ENCODE assay signal across 8 mouse cellular contexts in genomic region chr3:36613202-36613907, GRCm38 (mm10). TPM values are rescaled to one million over a fixed set of nuclear protein-coding genes. Genes with fewer than 3 reads are reported as not detected.
DNase-seq lines count a peak whose midpoint lies in the region; ATAC-seq and TF ChIP-seq lines count a peak whose summit lies in the region.

Gene Bbs7, minus strand, starts transcription at chr3:36613477.

- peak; percentile 97 for ATAC-seq in embryonic facial prominence, embryonic 11.5 days (replicated peaks; ENCODE audit: insufficient number of reproducible peaks, low FRiP score, low TSS enrichment, low read depth)
- ATAC-seq in granulocyte monocyte progenitor cell, adult 5-6 weeks (replicated peaks; ENCODE audit: poor library complexity, severe bottlenecking) = peak; percentile 99
- peak; percentile 89 for ATAC-seq in intestine, postnatal 0 days

- no peaks in the 10 kb centered on the region for H3K4me1 ChIP-seq in embryonic facial prominence, embryonic 11.5 days (ENCODE audit: control insufficient read depth, insufficient read depth, low read length)
- no peaks in the 10 kb centered on the region; the same call in 1 of the 2 replicates for H3K4me1 ChIP-seq in intestine, postnatal 0 days (replicated peaks; ENCODE audit: control insufficient read depth, insufficient read depth, low read length)
- H3K4me1 ChIP-seq in midbrain, embryonic 10.5 days = peaks cover 18% of the 10 kb centered on the region

- TF ChIP-seq CTCF in intestine, postnatal 0 days (IDR thresholded peaks at IDR 0.05; ENCODE audit: low read depth) = no peak

- no peak within 1 kb of the TSS for H3K27ac ChIP-seq in embryonic facial prominence, embryonic 11.5 days (replicated peaks; ENCODE audit: low read depth, low read length)
- no peak within 1 kb of the TSS for H3K27ac ChIP-seq in intestine, postnatal 0 days (ENCODE audit: low read depth, low read length)
- H3K27ac ChIP-seq in midbrain, embryonic 10.5 days (replicated peaks) = peak within 1 kb of the TSS; percentile 88

- WGBS in embryonic facial prominence, embryonic 11.5 days = 4% methylated on average over 38 of the region's 38 CpGs
- 4% methylated on average over 37 of the region's 38 CpGs for WGBS in intestine, postnatal 0 days
- 5% methylated on average over 31 of the region's 38 CpGs for WGBS in midbrain, embryonic 10.5 days

- H3K4me2 ChIP-seq in embryonic facial prominence, embryonic 11.5 days (ENCODE audit: low read depth, low read length) = peak within 1 kb of the TSS; percentile 56
- H3K4me2 ChIP-seq in intestine, postnatal 0 days (replicated peaks; ENCODE audit: low read depth) = peak within 1 kb of the TSS; percentile 91

- DNase-seq in adrenal gland, postnatal 25 days = peak; percentile 96
- peak; percentile 100 for DNase-seq in embryonic facial prominence, embryonic 11.5 days (ENCODE audit: low spot score)
- peak; percentile 92 to 96 for DNase-seq in left cerebral cortex, postnatal 36 days (ENCODE audit: low spot score in 2 of 2)
- DNase-seq in midbrain, embryonic 10.5 days (ENCODE audit: low spot score) = peak; percentile 98
- peak; percentile 95 for DNase-seq in right cerebral cortex, postnatal 36 days (ENCODE audit: low spot score in 2 of 2)
- DNase-seq in urinary bladder, postnatal 4 days (ENCODE audit: low spot score in 2 of 2) = peak; percentile 88 to 94

- no peaks in the 10 kb centered on the region for H3K36me3 ChIP-seq in embryonic facial prominence, embryonic 11.5 days (replicated peaks; ENCODE audit: control insufficient read depth, insufficient read depth, low read depth, low read length)
- H3K36me3 ChIP-seq in intestine, postnatal 0 days (ENCODE audit: control insufficient read depth, insufficient read depth) = peaks cover 4% of the 10 kb centered on the region; the same call in 1 of the 2 replicates
- H3K36me3 ChIP-seq in midbrain, embryonic 10.5 days = no peaks in the 10 kb centered on the region; the same call in 1 of the 2 replicates

- H3K9ac ChIP-seq in embryonic facial prominence, embryonic 11.5 days (replicated peaks; ENCODE audit: low read length) = peak within 1 kb of the TSS; percentile 75
- peak within 1 kb of the TSS; percentile 67 for H3K9ac ChIP-seq in intestine, postnatal 0 days (ENCODE audit: low read depth, low read length)

- intact Hi-C loops in left cerebral cortex, postnatal 36 days (cut with DNase I) = loop anchor here (10.0 kb wide), 1 partner anchor 251 kb away; the partner anchor contains the start of gene 4932438A13Rik

- H3K27me3 ChIP-seq in embryonic facial prominence, embryonic 11.5 days (ENCODE audit: control insufficient read depth, insufficient read depth, low read length) = no peaks in the 10 kb centered on the region
- no peaks in the 10 kb centered on the region for H3K27me3 ChIP-seq in intestine, postnatal 0 days (replicated peaks; ENCODE audit: control insufficient read depth, insufficient read depth, low read length)
- H3K27me3 ChIP-seq in midbrain, embryonic 10.5 days (ENCODE audit: low read depth, poor library complexity, severe bottlenecking) = peaks cover 6% of the 10 kb centered on the region

- H3K4me3 ChIP-seq in embryonic facial prominence, embryonic 11.5 days (ENCODE audit: low read depth, low read length) = peak within 1 kb of the TSS; percentile 63
- peak within 1 kb of the TSS; percentile 67 for H3K4me3 ChIP-seq in intestine, postnatal 0 days (ENCODE audit: low read depth, low read length)
- H3K4me3 ChIP-seq in midbrain, embryonic 10.5 days = peak within 1 kb of the TSS; percentile 79

- no peaks in the 10 kb centered on the region for H3K9me3 ChIP-seq in embryonic facial prominence, embryonic 11.5 days (replicated peaks; ENCODE audit: control insufficient read depth, low read length)
- H3K9me3 ChIP-seq in intestine, postnatal 0 days (ENCODE audit: control insufficient read depth) = no peaks in the 10 kb centered on the region
- H3K9me3 ChIP-seq in midbrain, embryonic 10.5 days (replicated peaks) = no peaks in the 10 kb centered on the region

RNA-seq across cellular contexts. Expression of gene Bbs7, which starts in this region (rescaled TPM):
- 10.7 and 12.4 TPM in 2 replicates for total RNA-seq in adrenal gland, postnatal 25 days (2021)
- polyA plus RNA-seq in embryonic facial prominence, embryonic 11.5 days (2014; fragmentation: Nextera tagmentation; extraction: Ambion mirVana) = 16.6 and 16.9 TPM in 2 replicates
- 2.9 and 5.4 TPM in 2 replicates for total RNA-seq in granulocyte monocyte progenitor cell, adult 5-6 weeks (2014; fragmentation: Nextera tagmentation)
- total RNA-seq in granulocyte monocyte progenitor cell, adult 5-6 weeks (2017) = 4.3 and 5.0 TPM in 2 replicates
- polyA plus RNA-seq in intestine, postnatal 0 days (2015; fragmentation: Nextera tagmentation; extraction: Ambion mirVana) = 4.5 and 4.8 TPM in 2 replicates
- 10 to 100 TPM; 12.8 to 16.6 TPM for total RNA-seq in left cerebral cortex, postnatal 36 days (2021)
- 20.6 and 22.1 TPM in 2 replicates for polyA plus RNA-seq in midbrain, embryonic 10.5 days (2016; fragmentation: Nextera tagmentation; extraction: Ambion mirVana)
